Mouse (Mus musculus) megakaryocyte, adult 5-6 weeks (primary cell): ENCODE measurements around the gene Zcchc14. TPM values are rescaled to one million over a fixed set of nuclear protein-coding genes. Genes with fewer than 3 reads are reported as not detected.

Experiments used
- ATAC-seq: 2 replicates; pipeline ENCODE4 v1.8.0; 2016; ENCODE audit warnings: mild to moderate bottlenecking, inconsistent platforms; ENCODE audit not compliant: poor library complexity, severe bottlenecking
- total RNA-seq, 2 experiments: library from RNA; stranded (forward) in 1 of 2; stranded (reverse) in 1 of 2; fragments of 153-499, 151-499 nt in 1 of 2; fragments of 221-1000, 200-1000 nt in 1 of 2; gene quantifications; 2 replicates each; pipeline versions ENCODE4 v1.2.3 to v1.2.4; 2015 to 2017

Gene Zcchc14
- total RNA-seq, 2 experiments from 2014 or later, result 0.56 to 0.99 TPM

- no peak for ATAC-seq
These were observed 92.1 kb downstream of the Zcchc14 start for GRCm38 (mm10) chr8:121560432-121561100.

GRCm38 (mm10) chr8:121559801-121560200, 92.9 kb downstream of the Zcchc14 start:
- ATAC-seq, result no peak

- no peak for ATAC-seq
These were observed 94.2 kb downstream of the Zcchc14 start for GRCm38 (mm10) chr8:121558538-121558937.

- ATAC-seq, result no peak
These were observed 95.0 kb downstream of the Zcchc14 start for GRCm38 (mm10) chr8:121557746-121558145.

GRCm38 (mm10) chr8:121553831-121554475, 98.7 kb downstream of the Zcchc14 start:
- no peak for ATAC-seq

- ATAC-seq, result no peak
These were observed 100.2 kb downstream of the Zcchc14 start for GRCm38 (mm10) chr8:121552506-121552905.

GRCm38 (mm10) chr8:121551065-121551985, 101.4 kb downstream of the Zcchc14 start:
- ATAC-seq, result no peak

- no peak for ATAC-seq
These were observed 102.6 kb downstream of the Zcchc14 start for GRCm38 (mm10) chr8:121550056-121550455.

Other genes starting within 250 kb of the Zcchc14 start
- gene 1700018B08Rik, start 108.6 kb downstream of the Zcchc14 start, total RNA-seq (2015), result not detected in 2 replicates
- gene 1700018B08Rik, start 108.6 kb downstream of the Zcchc14 start, total RNA-seq (2017), result not detected in 2 replicates
- 4.2 and 5.3 TPM in 2 replicates for gene Fbxo31, start 74.1 kb downstream of the Zcchc14 start, total RNA-seq (2015)
- 5.2 and 10.8 TPM in 2 replicates for gene Fbxo31, start 74.1 kb downstream of the Zcchc14 start, total RNA-seq (2017)
- gene Map1lc3b, start 62.5 kb downstream of the Zcchc14 start, total RNA-seq (2015), result 124 and 139 TPM in 2 replicates
- gene Map1lc3b, start 62.5 kb downstream of the Zcchc14 start, total RNA-seq (2017), result 141 and 163 TPM in 2 replicates
- gene Jph3, start 76.7 kb upstream of the Zcchc14 start, total RNA-seq (2015), result 0.07 and 0.11 TPM in 2 replicates
- gene Jph3, start 76.7 kb upstream of the Zcchc14 start, total RNA-seq (2017), result 0.18 TPM in 1 of 2 replicates, not detected in the other
- gene Klhdc4, start 176.7 kb upstream of the Zcchc14 start, total RNA-seq (2015), result 12.7 and 17.2 TPM in 2 replicates
- gene Klhdc4, start 176.7 kb upstream of the Zcchc14 start, total RNA-seq (2017), result 38.3 and 43.4 TPM in 2 replicates